ENCODE assay signal across 17 mouse cellular contexts in genomic region chr5:122206475-122206874, GRCm38 (mm10). TPM values are rescaled to one million over a fixed set of nuclear protein-coding genes. Genes with fewer than 3 reads are reported as not detected.
DNase-seq lines count a peak whose midpoint lies in the region; ATAC-seq and TF ChIP-seq lines count a peak whose summit lies in the region.
"Had no signal": no experiment of that assay in that cellular context is flagged by ENCODE, and none has a peak within 500 bp of the region (broad histone marks: within the 10 kb centered on the region; RNA-seq: fewer than 3 reads in every experiment).

Gene Hvcn1 (plus strand): TSS chr5:122206804.

- no peak within 1 kb of the TSS for H3K4me3 ChIP-seq in forebrain, embryonic 10.5 days
- no peak within 1 kb of the TSS for H3K4me3 ChIP-seq in forebrain, embryonic 14.5 days (ENCODE audit: low read depth, low read length)
- H3K4me3 ChIP-seq in thymus, adult 2 months (ENCODE audit: control insufficient read depth, insufficient read depth, low read length): no peak within 1 kb of the TSS
- H3K4me3 ChIP-seq: heart, adult 2 months; hindbrain, embryonic 10.5 days; limb, embryonic 13.5 days; midbrain, embryonic 15.5 days had no signal

- H3K4me2 ChIP-seq in forebrain, embryonic 14.5 days (ENCODE audit: low read length): no peak within 1 kb of the TSS
- H3K4me2 ChIP-seq: limb, embryonic 13.5 days; lung, embryonic 14.5 days; midbrain, embryonic 15.5 days had no signal

- no peaks in the 10 kb centered on the region for H3K27me3 ChIP-seq in forebrain, embryonic 10.5 days (ENCODE audit: poor library complexity, severe bottlenecking)
- no peaks in the 10 kb centered on the region for H3K27me3 ChIP-seq in forebrain, embryonic 14.5 days (replicated peaks; ENCODE audit: control insufficient read depth, insufficient read depth, low read length)
- no peaks in the 10 kb centered on the region for H3K27me3 ChIP-seq in thymus, adult 2 months (ENCODE audit: control insufficient read depth, insufficient read depth, low read length)
- no peaks in the 10 kb centered on the region for H3K27me3 ChIP-seq in splenic B cell, adult 2 months (ENCODE audit: control insufficient read depth, insufficient read depth, low read length, poor library complexity, severe bottlenecking)
- H3K27me3 ChIP-seq: limb, embryonic 13.5 days; midbrain, embryonic 15.5 days had no signal

- peaks cover 26% of the 10 kb centered on the region for H3K4me1 ChIP-seq in forebrain, embryonic 10.5 days
- H3K4me1 ChIP-seq in forebrain, embryonic 14.5 days (ENCODE audit: control insufficient read depth, insufficient read depth, low read length): peaks cover 7% of the 10 kb centered on the region
- peaks cover 56% of the 10 kb centered on the region for H3K4me1 ChIP-seq in thymus, adult 2 months (replicated peaks; ENCODE audit: control insufficient read depth, insufficient read depth, low read length)

- no peak for TF ChIP-seq CTCF in thymus, adult 2 months (IDR thresholded peaks at IDR 0.05; ENCODE audit: borderline replicate concordance, control insufficient read depth, extremely low read depth, insufficient read depth, low read length, poor library complexity)

- peaks cover 3% of the 10 kb centered on the region; the same call in 1 of the 2 replicates for H3K9me3 ChIP-seq in forebrain, embryonic 10.5 days
- no peaks in the 10 kb centered on the region for H3K9me3 ChIP-seq in forebrain, embryonic 14.5 days (replicated peaks; ENCODE audit: control insufficient read depth, low read length)
- H3K9me3 ChIP-seq: limb, embryonic 13.5 days; midbrain, embryonic 15.5 days had no signal

- no peaks in the 10 kb centered on the region for H3K36me3 ChIP-seq in forebrain, embryonic 10.5 days (replicated peaks)
- H3K36me3 ChIP-seq in forebrain, embryonic 14.5 days (ENCODE audit: control insufficient read depth, insufficient read depth, low read length): no peaks in the 10 kb centered on the region
- H3K36me3 ChIP-seq in thymus, adult 2 months (ENCODE audit: control insufficient read depth, insufficient read depth, low read length): no peaks in the 10 kb centered on the region
- H3K36me3 ChIP-seq in splenic B cell, adult 2 months (ENCODE audit: control insufficient read depth, insufficient read depth, low read length, poor library complexity, severe bottlenecking): no peaks in the 10 kb centered on the region
- H3K36me3 ChIP-seq: hindbrain, embryonic 10.5 days; limb, embryonic 13.5 days; midbrain, embryonic 15.5 days had no signal

- no peak for ATAC-seq in forebrain, embryonic 14.5 days
- ATAC-seq in erythroid progenitor cell, adult 5-6 weeks (replicated peaks; ENCODE audit: low FRiP score, poor library complexity, severe bottlenecking): no peak
- ATAC-seq: intestine, postnatal 0 days; midbrain, embryonic 15.5 days had no signal

- 79% methylated on average over 4 of the region's 4 CpGs for WGBS in forebrain, embryonic 10.5 days
- WGBS in forebrain, embryonic 14.5 days: 83% methylated on average over 4 of the region's 4 CpGs
- WGBS in thymus, adult 2 months: 44% methylated on average over 4 of the region's 4 CpGs

- no peak for TF ChIP-seq POLR2A in thymus, adult 2 months (IDR thresholded peaks at IDR 0.05; ENCODE audit: control insufficient read depth, extremely low read depth, insufficient read depth, low read length, poor library complexity)

- no peak within 1 kb of the TSS for H3K9ac ChIP-seq in forebrain, embryonic 14.5 days (ENCODE audit: low read length)
- H3K9ac ChIP-seq: limb, embryonic 13.5 days; lung, embryonic 14.5 days; midbrain, embryonic 15.5 days had no signal

- no peak within 1 kb of the TSS for H3K27ac ChIP-seq in forebrain, embryonic 10.5 days
- H3K27ac ChIP-seq in forebrain, embryonic 14.5 days (ENCODE audit: low read depth, low read length): no peak within 1 kb of the TSS
- H3K27ac ChIP-seq in thymus, adult 2 months (ENCODE audit: control insufficient read depth, insufficient read depth, low read length): 0 out of 2 replicates have a peak within 1 kb of the TSS, but pooled peaks have one; percentile 9
- H3K27ac ChIP-seq: heart, adult 2 months; hindbrain, embryonic 10.5 days; limb, embryonic 13.5 days; midbrain, embryonic 15.5 days had no signal

- no peak for DNase-seq in forebrain, embryonic 10.5 days (ENCODE audit: extremely low spot score, low spot score)
- DNase-seq in forebrain, embryonic 14.5 days (ENCODE audit: low spot score): no peak
- DNase-seq in thymus, adult 2 months: no peak
- DNase-seq in thymus, adult 18-20 months: no peak
- peak; percentile 55 for DNase-seq in splenic B cell, adult 2 months (ENCODE audit: low read depth, low spot score)
- no peak for DNase-seq in frontal cortex, postnatal 14 days (ENCODE audit: low spot score in 2 of 2)
- no peak for DNase-seq in spleen, adult 12 weeks (ENCODE audit: low spot score)
- DNase-seq: adrenal gland, postnatal 36 days; cerebellum, adult 2 months; heart, adult 2 months; lung, embryonic 14.5 days; spleen, adult 18-20 months had no signal

RNA-seq across cellular contexts. Expression of gene Hvcn1, which starts in this region (rescaled TPM):
- 13.7 and 14.7 TPM in 2 replicates for polyA plus RNA-seq in forebrain, embryonic 10.5 days (2016; fragmentation: Nextera tagmentation; extraction: Ambion mirVana)
- 1.3 and 2.4 TPM in 2 replicates for polyA plus RNA-seq in forebrain, embryonic 14.5 days (2014; fragmentation: Nextera tagmentation; extraction: Ambion mirVana)
- 43.9 and 49.9 TPM in 2 replicates for polyA plus RNA-seq in thymus, adult 2 months (2012; rRNA removed)
- 24.9 and 29.8 TPM in 2 replicates for total RNA-seq in erythroid progenitor cell, adult 5-6 weeks (2015; ENCODE audit: low replicate concordance)
- total RNA-seq in erythroid progenitor cell, adult 5-6 weeks (2017; ENCODE audit: low replicate concordance): 15.7 and 17.3 TPM in 2 replicates
